Mouse (Mus musculus): ENCODE data around the gene Cbs. TPM values are rescaled to one million over a fixed set of nuclear protein-coding genes. Genes with fewer than 3 reads are reported as not detected.

Gene Cbs
- total RNA-seq, 2 experiments from 2014 or later, result 46.7 to 51.6 TPM

DNA sequence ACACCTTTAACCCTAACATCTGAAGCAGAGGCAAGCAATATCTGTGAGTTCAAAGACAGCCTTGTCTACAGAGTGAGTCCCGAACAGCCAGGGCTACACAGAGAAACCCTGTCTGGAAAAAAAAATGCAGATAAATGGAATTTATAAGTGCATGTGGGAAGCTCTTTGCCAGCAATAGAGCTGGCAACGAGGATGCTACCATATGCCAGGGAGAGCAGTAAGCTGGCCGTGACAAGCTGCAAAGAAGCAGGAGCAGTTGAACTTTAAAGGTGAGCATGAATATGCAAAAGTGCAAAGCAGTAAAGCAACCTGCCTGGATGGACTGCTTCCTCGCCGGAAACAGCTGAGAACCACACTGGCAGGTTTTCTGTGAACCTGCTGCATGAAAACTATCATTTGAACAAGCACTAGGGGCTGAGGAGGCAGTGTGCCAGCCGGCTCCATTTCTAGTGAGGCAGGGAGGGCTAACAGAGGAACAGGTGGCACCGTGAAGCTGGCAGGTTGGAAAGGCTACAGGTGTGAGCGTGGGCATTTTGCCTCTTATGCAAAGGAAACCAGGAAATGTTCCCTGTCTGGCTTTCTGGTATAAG lies 23.7 kb upstream of the Cbs start:
- peak; percentile 59 to 69 for DNase-seq (ENCODE audit: extremely low spot score in 1 of 2, low spot score in 2 of 2)
- intact Hi-C loops (cut with DNase I), result loop anchor here (5.0 kb wide), 1 partner anchor 148 kb away; no protein-coding TSS in a partner anchor
- TF ChIP-seq CTCF (IDR thresholded peaks at IDR 0.05), result no peak
- H3K27ac ChIP-seq, result peak overlapping the region; percentile 10; the same call in 1 of the 2 replicates
- H3K4me3 ChIP-seq, result no peak overlapping the region

DNA sequence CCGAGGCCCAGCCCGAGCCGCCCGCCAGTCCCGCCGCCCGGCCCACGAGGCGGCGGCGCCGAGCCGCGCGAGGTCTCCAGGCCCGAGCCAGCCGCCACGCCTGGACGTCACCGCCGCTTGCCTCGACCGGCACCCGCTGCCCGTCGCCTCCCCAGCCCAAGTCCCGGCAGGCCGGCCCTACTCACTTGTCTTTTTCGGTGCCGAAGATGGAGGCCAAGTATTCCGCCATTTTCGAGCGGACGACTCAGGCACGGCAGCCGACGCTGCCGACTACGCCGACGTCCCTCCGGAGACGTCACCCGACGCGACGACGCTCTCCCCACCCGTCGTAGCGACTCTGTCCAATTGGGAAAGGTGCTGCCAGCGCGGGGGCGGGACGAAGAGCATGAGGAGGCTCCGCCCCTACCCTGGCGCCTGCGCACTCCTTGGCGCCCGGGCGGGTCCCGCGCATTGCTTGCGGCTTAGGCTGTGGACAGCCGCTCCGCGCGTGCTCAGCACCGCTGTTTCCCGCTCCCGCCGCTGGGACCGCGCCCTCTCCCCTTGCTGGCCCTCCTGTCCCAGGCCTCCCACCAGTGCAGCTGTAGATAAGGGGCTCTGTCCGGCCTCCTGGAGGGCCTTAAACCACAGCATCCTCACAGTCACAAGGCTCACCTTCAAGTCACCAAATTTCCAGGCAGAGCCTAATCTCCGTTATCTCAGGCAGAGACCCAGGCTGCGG lies 21.6 kb upstream of the Cbs start, which contains the start of gene U2af1:
Gene U2af1 (minus strand): TSS at position 425 of the 718 bp plus-strand sequence.
- H3K27ac ChIP-seq, result peak within 1 kb of the TSS; percentile 93
- no peak; the same call in none of the 2 replicates for TF ChIP-seq CTCF (IDR thresholded peaks at IDR 0.05)
- DNase-seq (ENCODE audit: extremely low spot score in 1 of 2, low spot score in 2 of 2), result peak; percentile 99
- intact Hi-C loops (cut with DNase I), result loop anchor here (2.0 kb wide), 1 partner anchor 94 kb away; the partner anchor contains the start of gene Pknox1
- peak within 1 kb of the TSS; percentile 84 for H3K4me3 ChIP-seq

- H3K4me3 ChIP-seq, result peak overlapping the region; percentile 84
- intact Hi-C loops (cut with DNase I), result loop anchor here (2.0 kb wide), 1 partner anchor 93 kb away; the partner anchor contains the start of gene Pknox1
- DNase-seq (ENCODE audit: extremely low spot score in 1 of 2, low spot score in 2 of 2), result no peak
- peak overlapping the region; percentile 80 for H3K27ac ChIP-seq
- TF ChIP-seq CTCF (IDR thresholded peaks at IDR 0.05), result no peak
Measured at GRCm38 (mm10) chr17:31658136-31658467, 21.1 kb upstream of the Cbs start.

GRCm38 (mm10) chr17:31657141-31657983 lies 20.3 kb upstream of the Cbs start:
- TF ChIP-seq CTCF (IDR thresholded peaks at IDR 0.05), result no peak
- Histone ChIP-seq H3K4me3 (peak overlapping the region; percentile 84), H3K27ac (no peak overlapping the region)
- intact Hi-C loops (cut with DNase I), result no loop called here
- no peak for DNase-seq (ENCODE audit: extremely low spot score in 1 of 2, low spot score in 2 of 2)

GRCm38 (mm10) chr17:31656682-31657081 lies 19.6 kb upstream of the Cbs start:
- Histone ChIP-seq H3K4me3 (no peak overlapping the region), H3K27ac (no peak overlapping the region)
- no peak for DNase-seq (ENCODE audit: extremely low spot score in 1 of 2, low spot score in 2 of 2)
- intact Hi-C loops (cut with DNase I), result no loop called here
- no peak for TF ChIP-seq CTCF (IDR thresholded peaks at IDR 0.05)

- TF ChIP-seq CTCF (IDR thresholded peaks at IDR 0.05), result no peak; the same call in 1 of the 2 replicates
- no peak overlapping the region for H3K27ac ChIP-seq
- intact Hi-C loops (cut with DNase I), result no loop called here
- no peak overlapping the region for H3K4me3 ChIP-seq
- no peak for DNase-seq (ENCODE audit: extremely low spot score in 1 of 2, low spot score in 2 of 2)
Measured at GRCm38 (mm10) chr17:31655366-31655765, 18.3 kb upstream of the Cbs start.

- no peak for TF ChIP-seq CTCF (IDR thresholded peaks at IDR 0.05)
- no peak overlapping the region for H3K4me3 ChIP-seq
- no peak overlapping the region for H3K27ac ChIP-seq
- DNase-seq (ENCODE audit: extremely low spot score in 1 of 2, low spot score in 2 of 2), result no peak
- intact Hi-C loops (cut with DNase I), result no loop called here
Measured at GRCm38 (mm10) chr17:31653277-31653676, 16.2 kb upstream of the Cbs start.

GRCm38 (mm10) chr17:31652152-31652551 lies 15.1 kb upstream of the Cbs start:
- Histone ChIP-seq H3K4me3 (no peak overlapping the region), H3K27ac (no peak overlapping the region)
- no peak for TF ChIP-seq CTCF (IDR thresholded peaks at IDR 0.05)
- intact Hi-C loops (cut with DNase I), result no loop called here
- no peak for DNase-seq (ENCODE audit: extremely low spot score in 1 of 2, low spot score in 2 of 2)

DNA sequence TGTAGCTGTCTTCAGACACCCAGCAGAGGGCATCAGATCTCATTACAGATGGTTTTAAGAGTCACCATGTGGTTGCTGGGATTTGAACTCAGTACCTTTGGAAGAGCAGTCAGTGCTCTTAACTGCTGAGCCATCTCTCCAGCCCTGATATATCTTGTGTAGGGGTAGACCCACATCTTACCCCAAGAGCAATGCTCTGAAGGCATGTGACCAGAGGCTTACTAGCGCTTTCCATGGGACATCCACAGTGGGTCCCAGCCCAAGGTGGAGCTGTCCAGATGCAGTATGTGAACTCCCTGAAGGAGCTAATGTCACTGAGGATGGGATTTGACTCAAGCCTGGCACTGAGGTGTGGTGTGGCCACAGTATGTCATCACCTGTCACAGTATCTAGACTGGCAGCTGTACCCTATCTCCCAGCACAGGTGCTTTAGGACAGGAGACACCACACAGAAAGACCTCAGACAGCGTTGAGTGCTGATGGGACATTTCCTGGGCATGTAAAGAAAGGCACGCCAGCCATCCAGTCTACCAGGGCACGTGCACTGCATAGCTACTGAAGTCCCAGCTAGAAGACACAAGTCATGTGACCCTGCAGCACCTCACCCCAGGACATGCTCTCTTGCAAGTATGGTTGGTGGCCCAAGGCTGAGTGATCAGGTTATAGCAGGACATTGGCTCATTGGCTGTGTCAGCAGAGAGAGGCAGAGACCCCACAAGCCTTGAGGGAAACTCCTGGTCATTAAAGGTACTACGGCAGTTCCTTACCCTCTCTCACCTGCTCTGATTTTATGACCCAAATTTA lies 9.4 kb upstream of the Cbs start:
- intact Hi-C loops (cut with DNase I), result no loop called here
- H3K27ac ChIP-seq, result no peak overlapping the region
- no peak for TF ChIP-seq CTCF (IDR thresholded peaks at IDR 0.05)
- no peak for DNase-seq (ENCODE audit: extremely low spot score in 1 of 2, low spot score in 2 of 2)
- no peak overlapping the region for H3K4me3 ChIP-seq

- DNase-seq (ENCODE audit: extremely low spot score in 1 of 2, low spot score in 2 of 2), result no peak
- H3K27ac ChIP-seq, result no peak overlapping the region
- no peak for TF ChIP-seq CTCF (IDR thresholded peaks at IDR 0.05)
- intact Hi-C loops (cut with DNase I), result no loop called here
- H3K4me3 ChIP-seq, result no peak overlapping the region
Measured at GRCm38 (mm10) chr17:31642913-31643312, 5.9 kb upstream of the Cbs start.

- no peak for TF ChIP-seq CTCF (IDR thresholded peaks at IDR 0.05)
- intact Hi-C loops (cut with DNase I), result no loop called here
Measured at GRCm38 (mm10) chr17:31642331-31642730, 5.3 kb upstream of the Cbs start.

More at GRCm38 (mm10) chr17:31642331-31642730, 5.3 kb upstream of the Cbs start:
- no peak overlapping the region for H3K27ac ChIP-seq
- DNase-seq (ENCODE audit: extremely low spot score in 1 of 2, low spot score in 2 of 2), result no peak
- H3K4me3 ChIP-seq, result no peak overlapping the region

All from left cerebral cortex, adult 2 months (tissue).